Mouse (Mus musculus) heart, adult 18-20 months (tissue): ENCODE measurements around the gene Zfp65. TPM values are rescaled to one million over a fixed set of nuclear protein-coding genes. Genes with fewer than 3 reads are reported as not detected.
A peak's percentile ranks its signal among the peaks of the same experiment; 100 is the strongest.
"Not testable (repeated sequence)": the region's sequence is repeated elsewhere in the genome, so short reads cannot be mapped to it uniquely, and the experiment has no call there.

ENCODE experiments used
- DNase-seq, 2 experiments: peaks; one replicate each; pipeline ENCODE4 v3.0.0; 2021 to 2022; ENCODE audit warnings: mixed read lengths in 1 of 2
- long read RNA-seq, 2 experiments: library from polyadenylated mRNA; stranded (forward); transcript quantifications; one replicate each; pipeline ENCODE4 v2.0.0; 2021
- total RNA-seq, 2 experiments: library from RNA; stranded (reverse); gene quantifications; 2 replicates each; pipeline ENCODE4 v1.2.3; 2021

The Zfp65 gene
- 1 to 10 TPM; 4.8 to 8.4 TPM for total RNA-seq
- long read RNA-seq, experiment 1, result 0 reads
- long read RNA-seq, experiment 2, partial matches to known transcripts, result 0 of 1 reads
- long read RNA-seq, experiment 2, other reads (novel, unspliced or antisense), result 1 of 1 reads

DNA sequence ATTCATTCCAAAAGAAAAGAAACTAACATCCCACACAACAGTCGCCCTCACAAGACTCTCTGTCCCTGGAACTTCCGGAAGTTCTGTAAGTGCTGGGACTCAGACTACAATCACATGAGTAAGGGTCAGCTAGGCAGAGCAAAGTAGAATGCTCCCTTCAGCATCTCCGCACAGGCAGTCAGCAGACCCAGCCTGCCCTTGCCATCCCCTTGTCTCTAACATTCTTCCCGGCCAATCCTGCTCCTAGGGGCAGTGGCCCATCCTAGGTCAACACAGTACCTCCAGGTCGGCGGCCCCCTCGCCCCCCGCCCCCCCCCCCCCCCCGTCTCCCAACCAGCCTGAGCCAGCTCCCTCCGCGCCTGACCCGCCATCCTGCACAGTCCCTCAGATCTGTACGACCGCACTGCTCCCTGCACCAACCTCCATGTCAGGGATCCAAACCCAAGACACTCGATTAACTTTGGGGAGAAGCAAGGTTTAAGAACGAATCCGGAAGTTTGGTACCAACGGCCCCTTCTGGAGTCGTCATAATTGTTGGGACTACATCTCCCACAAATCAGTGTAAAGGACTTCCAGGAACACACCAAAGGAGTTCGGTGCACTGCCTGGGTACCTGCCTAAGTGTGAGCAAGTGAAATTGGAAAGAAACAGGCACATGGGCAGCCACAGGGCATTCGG, at the start of gene Zfp65:
Gene Zfp65 (minus strand): TSS at position 533 of the 678 bp plus-strand sequence.
- peak; percentile 64 to 76 for DNase-seq

DNA sequence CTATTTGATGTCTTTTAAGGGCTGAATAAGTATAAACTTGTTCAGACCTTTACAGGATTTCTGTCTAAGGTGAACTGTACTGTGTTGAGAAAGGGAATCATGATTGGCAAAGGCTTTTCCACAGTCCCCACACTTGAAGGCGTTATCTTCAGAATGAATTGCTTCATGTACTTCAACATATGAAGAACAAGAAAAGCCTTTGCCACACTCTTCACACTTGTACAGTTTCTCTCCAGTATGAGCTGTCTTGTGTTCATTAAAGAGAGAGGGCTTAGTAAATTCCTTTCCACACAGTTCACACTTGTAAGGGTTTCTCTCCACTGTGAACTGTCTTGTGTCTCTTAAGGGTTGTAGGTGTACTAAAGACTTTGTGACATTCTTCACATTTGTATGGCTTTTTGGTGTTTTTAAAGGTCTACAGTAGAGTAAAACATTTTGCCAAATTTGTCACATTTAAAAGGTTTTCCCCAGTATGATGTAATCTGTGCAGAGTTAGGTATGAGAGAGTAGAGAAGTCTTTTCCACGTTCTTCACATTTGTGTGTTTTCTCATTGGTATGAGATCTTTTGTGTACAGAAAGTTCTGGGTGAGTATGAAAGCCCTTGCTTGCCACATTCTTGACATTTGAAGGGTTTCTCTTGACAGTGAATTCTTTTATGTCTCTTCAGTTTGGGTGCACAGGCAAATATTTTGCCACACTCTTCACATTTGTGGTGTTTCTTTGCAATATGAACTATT, 34.2 kb upstream of the Zfp65 start:
- DNase-seq, result no peak

DNA sequence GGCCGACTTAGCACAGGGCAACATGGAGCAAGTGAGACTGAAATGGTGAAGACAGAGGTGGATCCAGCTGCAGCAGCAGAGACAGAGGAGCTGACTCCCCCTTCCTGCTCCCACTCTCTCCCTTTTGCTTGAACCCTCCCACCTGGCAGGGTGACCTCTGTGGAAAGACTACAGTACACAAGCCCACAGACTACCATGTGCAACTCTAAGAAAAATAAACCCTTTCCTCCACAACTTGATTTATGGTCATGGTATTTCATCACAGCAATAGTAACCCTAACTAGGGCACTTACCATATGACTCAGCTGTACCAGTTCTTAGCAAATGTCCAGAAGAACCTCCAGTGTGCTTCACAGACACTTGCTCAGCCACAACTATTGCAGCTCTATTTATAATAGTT, 31.0 kb upstream of the Zfp65 start:
- DNase-seq, result no peak

DNA sequence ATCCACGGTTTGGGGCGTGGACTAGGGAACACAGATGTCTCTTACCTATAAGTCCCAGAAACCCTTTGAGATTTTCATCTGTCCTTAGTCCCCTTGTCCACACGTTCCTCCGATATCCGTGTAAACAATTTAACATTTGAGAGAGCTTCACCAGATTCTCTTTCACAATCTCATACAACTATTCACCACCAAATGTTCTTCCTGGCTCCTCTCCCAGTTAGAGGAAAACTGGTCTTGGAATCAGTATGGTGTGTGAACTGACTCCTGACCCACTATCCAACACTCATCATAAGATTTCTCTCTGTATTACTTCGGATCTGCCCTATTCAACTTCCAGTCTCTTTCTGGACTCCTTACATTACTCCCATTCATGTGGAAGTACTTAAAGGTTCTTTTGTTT, 26.8 kb upstream of the Zfp65 start:
- DNase-seq, result no peak

DNA sequence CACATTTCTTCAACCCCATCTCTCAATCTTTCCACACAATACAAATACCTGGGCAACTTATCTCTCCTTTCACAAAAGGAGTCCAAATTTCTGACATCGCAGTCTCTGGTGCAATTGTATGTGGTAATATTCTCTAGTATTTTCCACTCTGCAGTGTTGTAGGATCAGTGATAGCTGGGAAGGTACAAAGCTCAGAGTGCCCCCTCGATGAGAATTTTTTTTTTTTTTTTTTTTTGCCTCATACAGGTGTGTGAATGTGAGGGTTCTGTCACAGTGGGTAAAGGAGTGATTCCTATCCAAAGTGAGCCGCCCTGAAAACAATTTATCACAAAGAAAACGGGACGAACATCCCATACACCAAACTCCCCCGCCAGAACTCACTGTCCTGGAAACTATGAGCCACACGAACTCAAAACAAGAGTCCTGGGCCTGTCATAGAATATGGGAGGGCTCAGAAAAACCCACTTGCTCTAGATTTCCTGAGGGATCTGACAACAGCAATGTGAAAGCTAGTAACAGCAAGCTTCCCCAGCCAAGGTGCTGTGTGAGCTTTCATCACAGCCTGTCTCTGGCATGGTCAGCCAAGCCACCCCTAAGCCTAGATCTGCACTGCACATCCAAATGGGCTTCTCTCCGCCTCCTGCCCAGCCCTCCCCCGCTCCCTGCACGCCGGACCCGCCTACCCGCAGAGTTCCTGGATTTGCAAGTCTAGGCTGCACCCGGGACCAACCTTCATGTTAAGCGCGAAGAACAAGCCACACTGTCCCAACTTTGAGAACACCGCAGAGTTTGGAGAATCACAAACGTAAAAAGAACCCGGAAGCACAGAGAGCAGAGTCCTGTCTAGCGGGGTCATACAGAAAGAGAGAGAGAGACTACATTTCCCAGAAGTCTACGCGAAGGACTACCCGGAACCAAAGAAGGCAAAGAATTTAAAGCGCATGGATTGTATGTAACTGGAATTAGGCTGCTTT, 25.6 kb upstream of the Zfp65 start, which contains the start of gene Zfp85:
Gene Zfp85 (minus strand): TSS at position 896 of the 974 bp plus-strand sequence.
- DNase-seq, result peak; percentile 74 to 81

DNA sequence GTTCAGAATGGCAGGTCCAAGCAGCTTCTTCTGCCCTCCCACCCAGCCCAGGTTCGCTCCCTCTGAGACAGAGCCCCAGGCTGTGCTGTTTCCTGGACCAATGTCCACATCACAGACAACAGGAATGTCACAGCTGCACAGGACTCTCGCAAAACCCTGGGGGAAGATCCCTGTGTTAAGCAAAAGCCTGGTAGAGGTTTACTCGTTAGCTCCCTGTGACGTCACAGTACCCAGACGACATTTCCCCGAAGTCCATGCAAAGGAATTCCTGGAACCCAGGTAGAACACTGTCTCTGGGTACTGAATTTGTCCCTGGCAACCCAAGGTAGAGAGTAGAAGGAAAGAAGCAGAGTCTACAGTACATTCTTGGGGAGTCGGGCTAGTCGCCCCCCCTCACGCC, 14.9 kb upstream of the Zfp65 start:
- no peak for DNase-seq

DNA sequence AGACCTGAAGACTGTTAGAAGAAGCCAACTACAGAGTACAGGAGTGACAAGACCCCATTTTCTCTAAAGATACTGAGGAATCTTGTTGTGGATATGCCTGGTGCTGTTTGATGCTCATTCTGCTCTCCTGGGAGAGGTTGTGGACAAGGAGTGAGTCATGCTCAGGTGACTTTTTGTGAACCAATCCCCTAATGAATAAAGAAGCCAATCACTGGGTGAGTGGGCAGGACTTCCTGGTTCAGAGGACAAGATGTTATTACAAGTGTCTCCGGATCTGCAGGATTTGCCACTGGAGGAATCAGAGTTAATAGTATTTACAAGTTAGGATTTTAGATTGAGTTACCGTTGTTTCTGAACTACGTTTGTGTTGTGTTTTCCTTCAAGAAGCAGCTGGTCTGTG, 14.0 kb upstream of the Zfp65 start:
- DNase-seq, result no peak

DNA sequence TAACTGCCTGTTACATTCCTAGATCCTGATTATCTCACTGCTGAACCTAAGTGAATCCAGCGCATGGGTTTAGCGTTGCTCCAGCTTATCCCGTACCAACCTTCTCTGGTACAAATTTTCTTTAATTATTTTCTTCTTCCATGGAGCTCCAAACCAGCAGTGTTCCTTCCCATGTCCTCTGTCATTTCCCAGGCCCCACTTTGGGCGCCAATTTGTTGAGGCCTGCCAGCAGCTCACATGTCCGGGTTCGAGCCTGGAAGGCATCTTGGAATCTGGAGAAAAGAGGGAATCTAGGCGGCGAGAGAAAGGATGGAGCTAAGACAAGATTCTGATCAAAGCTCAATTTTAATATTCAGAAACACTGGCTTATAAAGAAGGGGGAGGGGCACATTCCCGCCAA, 5.4 kb upstream of the Zfp65 start:
- not testable (repeated sequence) for DNase-seq

DNA sequence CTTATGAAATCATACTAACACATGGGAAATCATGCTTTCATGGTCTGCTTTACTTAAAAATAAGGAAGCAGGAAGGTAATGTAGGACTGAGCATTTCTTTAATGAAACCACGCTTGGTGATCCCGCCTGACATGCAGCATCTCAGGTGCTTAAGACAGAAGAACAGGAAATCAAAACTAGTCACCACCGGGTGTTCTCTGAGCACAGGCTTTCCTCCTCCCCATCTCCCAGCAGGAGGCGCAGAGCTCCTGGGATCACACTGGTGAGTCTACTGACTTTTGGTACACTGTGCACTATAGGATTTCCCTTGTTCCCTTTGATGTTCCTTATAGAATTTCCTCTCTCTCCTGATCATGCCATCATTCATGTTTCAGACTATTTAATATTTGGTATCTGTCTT, 468 bp upstream of the Zfp65 start:
- DNase-seq, result peak; percentile 13 to 30

DNA sequence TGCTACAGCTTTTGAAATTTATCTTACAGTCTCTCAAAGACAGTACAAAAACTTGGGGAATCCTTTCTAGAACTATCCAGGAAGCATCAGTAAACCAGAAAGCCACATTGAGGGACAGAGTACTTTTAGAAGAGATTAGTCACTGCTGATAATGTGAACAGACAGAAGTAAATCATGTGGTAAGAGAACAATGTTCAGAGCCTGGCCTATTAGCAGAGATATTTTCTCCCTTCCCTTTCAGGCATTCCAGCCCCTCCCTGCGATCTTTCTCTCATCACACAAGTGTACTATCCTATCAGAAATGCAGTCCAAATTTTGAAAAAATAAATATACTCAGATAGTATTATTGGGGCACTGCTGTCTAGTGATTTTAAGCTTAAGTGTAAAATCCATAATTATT, 867 bp downstream of the Zfp65 start:
- DNase-seq, result no peak

DNA sequence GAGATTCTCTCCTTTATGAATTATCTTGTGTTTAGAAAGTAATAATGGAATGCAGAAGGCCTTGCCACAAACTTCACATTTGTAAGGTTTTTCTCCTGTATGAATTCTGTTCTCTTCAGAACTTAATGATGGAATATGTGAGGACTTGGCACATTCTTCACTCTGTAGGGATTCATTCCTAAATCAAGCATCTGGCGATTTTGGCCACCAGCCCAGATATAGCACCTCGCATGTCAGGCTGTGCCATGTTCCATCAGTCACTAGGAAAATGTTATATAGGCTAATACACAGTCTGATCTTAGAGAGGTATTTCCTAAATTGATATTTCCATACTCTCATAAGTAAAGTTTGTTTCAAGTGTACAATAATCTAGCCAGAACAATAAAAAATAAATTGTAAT, 3.6 kb downstream of the Zfp65 start:
- not testable (repeated sequence) for DNase-seq

DNA sequence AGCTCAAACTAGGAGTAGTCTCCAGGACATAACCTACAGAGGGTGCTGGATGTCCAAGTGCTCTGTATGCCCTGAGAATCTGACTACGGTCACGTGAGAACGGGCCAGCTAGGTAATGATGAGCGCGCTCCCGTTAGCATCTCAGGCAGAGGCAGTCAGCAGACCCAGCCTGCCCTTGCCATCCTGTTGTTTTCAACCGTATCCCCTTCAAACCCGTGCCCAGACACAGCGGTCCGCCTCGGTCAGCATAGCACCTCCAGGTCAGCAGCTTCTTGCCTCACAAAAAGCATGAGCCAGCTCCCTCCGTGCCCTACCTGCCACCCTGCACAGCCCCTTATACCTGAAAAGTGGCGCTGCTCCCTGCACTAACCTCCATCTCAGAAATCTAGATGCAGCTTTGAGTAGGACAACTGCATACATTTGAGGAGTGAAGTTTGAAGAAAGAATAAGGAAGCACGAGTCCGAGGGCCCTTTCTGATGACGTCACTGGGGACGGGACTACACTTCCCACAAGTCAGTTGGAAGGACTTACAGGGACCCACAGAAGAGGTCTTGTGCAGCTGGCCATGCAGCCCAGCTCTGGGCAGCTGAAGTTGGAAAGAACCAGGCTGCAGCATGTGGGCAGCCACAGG, 5.0 kb downstream of the Zfp65 start:
- DNase-seq, result peak; percentile 93 to 96

DNA sequence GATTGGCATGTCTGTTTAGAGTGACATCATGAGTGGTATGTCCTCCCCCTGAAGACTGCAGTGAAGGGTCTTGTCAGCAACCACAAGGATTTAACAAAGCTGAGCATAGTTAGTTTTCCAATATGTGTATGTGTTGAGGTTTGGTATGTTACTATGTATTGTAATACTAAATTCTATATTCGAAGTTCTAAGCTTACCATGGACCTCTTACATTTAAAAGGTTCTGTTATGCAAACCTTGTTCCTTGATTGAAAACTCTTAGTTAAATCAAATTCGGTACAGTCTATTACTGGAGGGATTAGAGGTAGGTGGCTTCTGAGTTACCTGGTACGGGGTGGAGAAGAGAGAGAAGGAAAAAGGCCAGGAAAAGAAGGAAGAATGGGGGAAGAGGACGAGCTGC, 42.0 kb downstream of the Zfp65 start, which contains the start of gene Zfp738:
Gene Zfp738 (minus strand): TSS at position 101 of the 400 bp plus-strand sequence.
- DNase-seq, result no peak

DNA sequence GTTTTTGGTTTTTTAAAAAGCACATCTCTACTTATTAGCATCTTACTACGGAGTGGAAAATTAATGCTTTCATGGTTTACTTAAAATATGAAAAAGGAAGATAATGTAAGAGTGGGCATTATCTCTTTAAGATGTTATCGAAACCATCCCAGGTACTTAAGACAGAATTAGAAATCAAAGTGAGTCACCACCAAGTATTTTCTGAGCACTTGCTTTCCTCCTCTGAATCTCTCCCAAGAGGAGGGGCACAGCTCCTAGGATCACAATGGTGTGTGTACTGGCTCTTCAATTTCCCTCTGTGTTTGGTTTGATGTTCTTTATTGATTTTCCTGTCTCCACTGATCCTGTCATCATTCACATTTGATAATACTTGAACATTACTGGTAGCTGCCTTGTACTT, 45.1 kb downstream of the Zfp65 start:
- peak in 1 of 2 experiments; percentile 7 for DNase-seq

DNA sequence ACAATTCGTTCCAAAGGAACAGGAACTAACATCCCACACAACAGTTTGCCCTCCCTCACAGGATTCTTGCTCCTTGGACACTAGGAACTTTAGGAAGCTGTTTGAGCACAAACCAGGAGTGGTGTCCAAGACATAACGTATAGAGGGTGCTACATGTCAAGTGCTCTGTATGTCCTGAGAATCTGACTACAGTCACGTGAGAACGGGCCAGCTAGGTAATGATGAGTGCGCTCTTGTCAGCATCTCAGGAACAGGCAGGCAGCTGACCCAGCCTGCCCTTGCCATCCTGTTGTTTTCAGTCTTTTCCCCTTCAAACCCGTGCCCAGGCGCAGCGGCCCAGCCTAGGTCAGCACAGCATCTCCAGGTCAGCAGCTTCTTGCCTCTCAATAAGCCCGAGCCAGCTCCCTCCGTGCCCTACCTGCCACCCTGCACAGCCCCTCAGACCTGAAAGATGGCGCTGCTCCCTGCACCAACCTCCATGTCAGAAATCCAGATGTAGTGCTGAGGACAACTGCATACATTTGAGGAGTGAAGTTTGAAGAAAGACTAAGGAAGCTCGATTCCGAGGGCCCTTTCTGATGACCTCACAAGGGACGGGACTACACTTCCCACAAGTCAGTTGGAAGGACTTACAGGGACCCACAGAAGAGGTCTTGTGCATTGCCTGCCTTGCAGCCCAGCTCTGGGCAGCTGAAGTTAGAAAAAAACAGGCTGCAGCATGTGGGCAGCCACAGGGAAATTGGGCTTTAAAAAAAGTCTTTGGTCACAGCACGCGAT, 45.8 kb downstream of the Zfp65 start:
- DNase-seq, result peak; percentile 93 to 94

DNA sequence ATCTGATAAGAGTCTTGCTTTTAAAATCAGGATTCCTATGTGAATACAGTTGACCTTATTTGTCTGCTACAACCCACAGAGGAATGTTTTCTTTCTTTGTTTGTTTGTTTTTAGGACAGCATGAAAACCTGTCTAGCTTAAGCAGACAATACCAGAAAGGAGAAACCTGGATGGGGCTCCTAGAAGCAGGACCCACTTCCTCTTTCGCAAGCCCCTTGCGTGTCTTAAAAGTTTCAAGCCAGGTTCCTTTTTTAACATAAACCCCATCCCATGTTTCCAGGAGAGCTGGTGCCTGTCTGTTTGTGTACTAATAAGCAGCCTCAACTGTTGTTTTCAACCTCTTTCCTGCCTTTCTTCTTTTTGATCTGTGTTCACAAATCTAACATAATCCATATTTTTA, 54.1 kb downstream of the Zfp65 start:
- no peak for DNase-seq
